ENCODE assay signal across 24 mouse cellular contexts in genomic region chr6:92891535-92891934, GRCm38 (mm10). TPM values are rescaled to one million over a fixed set of nuclear protein-coding genes. Genes with fewer than 3 reads are reported as not detected.
"Had no signal": no experiment of that assay in that cellular context is flagged by ENCODE, and none has a peak within 500 bp of the region (broad histone marks: within the 10 kb centered on the region; RNA-seq: fewer than 3 reads in every experiment).

No protein-coding gene starts in this region.

- H3K9me3 ChIP-seq: midbrain, embryonic 10.5 days; midbrain, embryonic 13.5 days; midbrain, embryonic 15.5 days; neural tube, embryonic 12.5 days; stomach, embryonic 15.5 days had no signal

- H3K4me1 ChIP-seq: megakaryocyte, embryonic 14.5 days; midbrain, embryonic 13.5 days; midbrain, embryonic 15.5 days; neural tube, embryonic 12.5 days; stomach, embryonic 15.5 days had no signal

- DNase-seq: lung, adult 18-20 months; lung, embryonic 14.5 days; lung, postnatal 14 days; lung, postnatal 36 days; right cerebral cortex, postnatal 14 days; thymus, adult 18-20 months; thymus, postnatal 14 days; thymus, postnatal 36 days had no signal

- H3K4me3 ChIP-seq: megakaryocyte, embryonic 14.5 days; midbrain, embryonic 10.5 days; midbrain, embryonic 13.5 days; midbrain, embryonic 15.5 days; myocyte; neural tube, embryonic 12.5 days; stomach, embryonic 15.5 days had no signal

- ATAC-seq: midbrain, embryonic 13.5 days; midbrain, embryonic 15.5 days had no signal

- H3K4me2 ChIP-seq: lung, embryonic 14.5 days; midbrain, embryonic 13.5 days; midbrain, embryonic 15.5 days; neural tube, embryonic 12.5 days; stomach, embryonic 15.5 days had no signal

- H3K36me3 ChIP-seq: midbrain, embryonic 13.5 days; midbrain, embryonic 15.5 days; neural tube, embryonic 12.5 days had no signal

- H3K27ac ChIP-seq: liver, embryonic 14.5 days; macrophage; midbrain, embryonic 10.5 days; midbrain, embryonic 13.5 days; midbrain, embryonic 15.5 days; neural tube, embryonic 12.5 days; stomach, embryonic 15.5 days; stomach, postnatal 0 days had no signal

- H3K27me3 ChIP-seq: megakaryocyte, embryonic 14.5 days; midbrain, embryonic 13.5 days; midbrain, embryonic 15.5 days; neural tube, embryonic 12.5 days; stomach, embryonic 15.5 days had no signal

- H3K9ac ChIP-seq: liver, embryonic 14.5 days; lung, embryonic 14.5 days; midbrain, embryonic 13.5 days; midbrain, embryonic 15.5 days; neural tube, embryonic 12.5 days; stomach, embryonic 15.5 days had no signal

RNA-seq across cellular contexts. Expression of gene Gm15737, which starts 22.4 kb away (rescaled TPM):
- total RNA-seq: megakaryocyte progenitor cell, adult 5-6 weeks; neutrophil, adult 5-6 weeks had no signal
- polyA plus RNA-seq: liver, embryonic 14.5 days; liver, embryonic 16.5 days; macrophage; midbrain, embryonic 10.5 days; midbrain, embryonic 13.5 days; midbrain, embryonic 15.5 days; myocyte; neural tube, embryonic 12.5 days; spleen, adult 2 months; testis, adult 2 months; thymus, postnatal 0 days had no signal

RNA-seq across cellular contexts. Expression of gene Adamts9, which starts 51.8 kb away (rescaled TPM):
- total RNA-seq: megakaryocyte progenitor cell, adult 5-6 weeks; neutrophil, adult 5-6 weeks had no signal
- polyA plus RNA-seq: macrophage had no signal
